Mouse (Mus musculus) Muller cell, postnatal 12 days (primary cell): ENCODE results near the gene Il9r.
"Not testable (repeated sequence)": the region's sequence is repeated elsewhere in the genome, so short reads cannot be mapped to it uniquely, and the experiment has no call there.

Experiments
- DNase-seq: peaks from one replicate; pipeline ENCODE4 v3.0.0-alpha.2; 2015; ENCODE audit errors: inconsistent ontology term

Il9r gene

GRCm38 (mm10) chr11:32226124-32226871 lies 26.2 kb upstream of the Il9r start, which contains the start of gene Mpg:
Gene Mpg, plus strand, starts transcription at chr11:32226505.
- peak; percentile 91 for DNase-seq

- no peak for DNase-seq
These were observed 25.4 kb upstream of the Il9r start for GRCm38 (mm10) chr11:32225222-32226104.

DNA sequence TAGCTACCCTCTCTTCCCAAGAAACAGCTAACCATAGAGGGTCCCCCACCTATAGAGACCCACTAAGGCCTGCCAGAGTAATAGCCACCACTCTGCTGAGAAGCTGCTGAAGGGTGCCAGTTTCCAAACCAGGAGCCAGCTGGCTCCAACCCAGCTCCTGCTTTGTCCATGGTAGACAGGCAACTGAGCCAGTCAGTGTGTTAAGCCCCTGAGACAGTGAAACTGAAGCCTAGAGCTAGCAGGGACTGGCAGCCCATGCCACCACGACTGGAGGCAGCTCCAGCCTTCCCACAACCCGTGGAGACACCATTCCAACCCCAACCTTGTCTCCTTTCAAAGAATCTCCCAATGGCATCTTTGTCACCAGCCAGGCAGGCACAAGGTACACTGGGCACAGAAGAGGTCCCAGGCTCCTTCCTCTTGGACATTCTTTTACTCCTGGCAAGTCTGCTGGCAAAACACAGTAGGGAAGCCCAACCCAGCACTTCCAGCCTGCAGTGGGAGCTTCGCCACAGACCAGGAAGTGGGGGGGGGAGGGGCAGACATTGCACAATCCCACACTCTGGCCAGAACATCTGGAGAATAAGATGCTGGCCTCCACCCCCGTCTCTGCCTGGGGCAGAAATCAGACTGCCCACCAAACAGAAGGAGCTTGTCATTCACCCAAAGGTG lies 24.5 kb upstream of the Il9r start:
- DNase-seq, result peak; percentile 73

- DNase-seq, result no peak
These were observed 23.4 kb upstream of the Il9r start for GRCm38 (mm10) chr11:32223297-32223967.

DNA sequence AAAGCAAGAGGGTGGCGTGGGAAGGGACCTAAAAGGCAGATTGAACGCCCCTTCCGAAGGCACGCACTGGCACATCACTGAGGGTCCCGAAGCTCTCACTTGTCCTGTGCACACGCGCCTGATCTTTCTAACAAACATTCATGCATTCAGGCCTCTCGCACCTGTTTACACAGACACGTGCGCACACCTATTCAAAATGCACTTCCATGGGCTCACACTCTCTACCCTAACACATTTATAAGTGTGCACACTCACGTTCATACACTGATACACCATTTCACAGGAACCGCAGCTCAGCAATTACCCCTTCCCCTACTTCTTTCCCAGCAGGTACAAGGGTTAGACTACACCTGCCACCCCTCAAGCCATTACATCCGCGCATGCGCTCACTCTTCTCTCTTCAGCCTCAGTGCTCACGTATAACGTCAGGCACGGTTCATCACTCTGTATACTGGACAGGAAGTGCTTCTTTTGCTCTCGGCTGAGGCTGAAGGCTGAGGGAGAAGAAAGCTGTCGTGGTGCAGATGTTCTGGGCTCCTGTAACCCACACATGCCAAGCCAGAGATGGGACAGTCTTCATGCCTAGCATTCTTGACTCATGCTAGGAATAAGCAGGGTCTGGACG lies 22.6 kb upstream of the Il9r start:
- peak; percentile 46 for DNase-seq

- peak; percentile 88 for DNase-seq
These were observed 21.9 kb upstream of the Il9r start, which contains the start of gene Rhbdf1 for GRCm38 (mm10) chr11:32221951-32222409. Gene Rhbdf1, minus strand, starts transcription at chr11:32222300.

GRCm38 (mm10) chr11:32221225-32221950 lies 21.3 kb upstream of the Il9r start:
- DNase-seq, result peak; percentile 83

- DNase-seq, result no peak
These were observed 20.6 kb upstream of the Il9r start for GRCm38 (mm10) chr11:32220607-32221224.

DNA sequence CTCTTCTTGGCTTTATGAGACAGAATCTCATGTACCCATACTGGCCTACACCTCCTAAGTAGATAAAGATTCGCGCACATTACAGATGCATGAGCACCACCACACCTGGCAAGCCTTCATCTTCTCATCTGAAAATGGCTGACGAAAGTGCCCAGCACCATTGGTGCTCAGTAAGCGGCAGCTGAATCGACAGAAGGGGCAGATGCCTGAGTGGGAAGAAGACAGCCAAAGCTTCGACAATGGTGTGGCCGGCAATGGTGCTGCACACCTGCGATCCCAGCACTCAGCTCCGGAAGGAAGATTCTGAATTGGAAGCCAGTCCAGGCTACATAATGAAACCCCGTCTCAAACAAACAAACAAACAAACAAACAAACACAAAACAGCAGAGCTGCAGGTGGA lies 19.2 kb upstream of the Il9r start:
- no peak for DNase-seq

- peak; percentile 87 for DNase-seq
These were observed 18.5 kb upstream of the Il9r start for GRCm38 (mm10) chr11:32218501-32219050.

GRCm38 (mm10) chr11:32216851-32217250 lies 16.8 kb upstream of the Il9r start:
- peak; percentile 60 for DNase-seq

DNA sequence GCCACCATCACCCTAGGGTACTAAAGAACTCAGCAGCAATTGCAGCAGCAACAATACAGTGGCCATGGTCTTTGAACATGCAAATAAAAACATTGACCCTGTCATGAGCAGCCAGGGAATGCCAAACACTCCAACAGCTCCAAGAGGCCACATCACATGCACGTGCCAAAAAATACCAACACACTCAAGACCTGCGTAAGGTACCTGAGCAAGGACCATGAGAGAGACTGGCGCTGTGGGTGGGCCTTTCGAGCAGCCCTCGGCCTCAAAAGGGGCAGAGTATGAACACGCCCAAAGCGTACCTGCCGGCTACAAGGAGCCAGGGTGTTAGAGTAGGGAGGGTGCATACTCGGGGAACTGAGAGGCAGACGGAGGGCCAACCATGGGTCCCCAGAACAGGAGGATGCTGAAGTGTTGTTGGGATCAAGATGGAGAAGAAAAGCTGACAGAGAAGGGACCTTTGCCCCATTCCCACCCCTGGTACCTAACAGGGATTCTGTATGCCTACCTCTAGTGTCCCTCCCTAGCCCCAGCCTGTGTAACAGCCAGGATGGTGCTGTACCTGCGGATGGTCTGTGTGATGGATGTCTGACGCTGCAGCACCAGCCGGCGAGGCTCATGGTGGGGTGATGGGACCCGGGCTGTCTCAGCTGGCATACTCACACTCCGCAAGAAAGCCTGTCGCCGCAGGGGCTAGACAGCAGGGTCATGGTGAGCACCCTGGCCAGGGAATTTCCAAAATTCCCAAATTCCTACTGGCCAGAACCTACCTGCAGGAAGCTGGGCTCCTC lies 15.5 kb upstream of the Il9r start:
- DNase-seq, result no peak

DNA sequence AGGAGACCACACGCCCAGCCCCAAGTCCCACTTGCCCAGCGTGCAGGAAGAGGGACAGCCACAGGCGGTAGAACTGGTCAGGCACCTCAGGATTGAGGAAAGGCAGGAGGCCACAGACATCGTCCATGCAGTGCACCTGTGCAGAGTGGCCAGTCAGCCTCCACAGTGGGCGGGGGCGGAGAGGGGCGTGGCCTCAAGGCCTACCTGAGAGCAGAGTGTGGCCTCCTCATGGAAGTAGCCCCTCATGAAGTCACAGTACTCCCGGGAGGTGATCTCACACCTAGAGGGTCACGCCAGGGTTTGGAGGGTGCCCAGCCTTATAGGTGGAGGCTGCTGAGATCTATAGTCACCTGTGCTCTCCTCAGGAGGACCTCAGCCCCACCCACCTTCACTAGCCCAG lies 10.5 kb upstream of the Il9r start:
- no peak for DNase-seq

DNA sequence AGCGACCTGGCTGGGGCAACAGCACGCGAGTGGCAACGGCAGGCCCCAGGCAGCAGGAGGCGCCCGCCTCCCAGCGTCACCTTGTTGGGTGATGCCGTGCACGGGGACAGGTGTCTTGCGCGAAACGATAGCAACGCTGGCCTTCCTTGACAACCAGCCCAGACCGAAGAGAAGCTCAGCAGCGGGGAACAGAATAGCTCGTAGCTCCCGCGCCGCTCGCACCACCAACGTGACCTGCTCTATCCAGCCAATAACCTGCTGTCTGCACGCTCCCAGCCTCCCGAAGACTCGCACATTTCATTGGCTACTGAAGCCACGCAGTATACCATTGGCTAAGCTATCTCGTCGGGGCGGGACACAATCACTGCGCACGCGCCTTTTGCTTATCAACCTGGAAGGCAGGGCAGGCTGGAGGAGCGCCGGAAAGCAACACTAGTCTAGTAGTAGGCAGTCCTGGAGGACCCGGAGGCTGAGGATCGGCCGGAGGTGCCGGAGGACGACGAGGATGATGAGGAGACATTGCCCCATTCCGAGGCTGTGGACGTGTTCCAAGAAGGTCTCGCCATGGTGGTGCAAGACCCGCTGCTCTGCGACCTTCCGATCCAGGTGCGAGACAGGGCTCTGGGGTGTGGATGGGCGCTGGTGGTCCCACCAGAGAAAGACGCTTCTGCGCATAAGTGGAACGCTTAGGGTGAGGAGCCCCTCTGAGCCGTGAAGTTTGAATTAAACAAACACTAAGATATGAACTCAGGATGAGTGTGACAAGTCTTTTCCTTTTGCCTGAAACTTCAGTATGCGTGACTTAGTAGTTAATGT lies 5.2 kb upstream of the Il9r start, which contains the start of gene Snrnp25:
Snrnp25 (plus strand) TSS at position 358 of the 816 bp plus-strand sequence.
- DNase-seq, result peak; percentile 95

DNA sequence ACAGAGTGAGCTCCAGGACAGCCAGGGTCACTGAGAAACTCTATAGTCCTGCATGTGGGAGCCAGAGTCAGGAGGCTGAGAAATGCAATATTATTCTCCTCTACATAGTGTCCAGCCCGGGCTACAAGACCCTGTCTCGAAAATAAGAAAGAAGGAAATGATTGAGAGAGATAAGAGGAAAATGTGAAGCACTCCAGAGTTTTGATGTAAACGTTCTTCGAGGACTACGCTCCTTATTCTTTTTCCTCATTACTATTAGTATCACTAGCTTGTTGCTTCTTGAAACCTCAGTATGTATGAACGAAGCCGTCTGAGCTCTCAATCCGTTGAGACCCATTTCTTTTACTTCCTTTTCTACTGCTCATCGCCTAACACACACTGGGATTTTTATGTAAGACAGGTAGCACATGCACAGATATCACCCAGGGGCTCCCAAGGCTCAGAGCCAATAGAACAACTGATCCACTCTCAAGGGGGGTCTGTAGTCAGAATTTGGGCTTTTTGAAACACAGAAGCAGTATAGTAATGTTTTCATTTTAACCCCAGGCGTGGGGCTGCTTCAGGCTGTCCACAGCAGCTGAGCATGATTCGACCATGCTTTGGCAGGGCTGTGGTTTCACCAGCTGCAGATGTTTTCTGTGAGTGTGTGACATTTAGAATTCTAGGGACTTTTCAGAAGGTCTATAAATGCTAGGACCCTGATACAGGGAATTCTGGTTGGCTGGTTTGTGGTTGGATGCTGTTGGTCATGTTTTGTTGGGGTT lies 2.0 kb upstream of the Il9r start:
- no peak for DNase-seq

DNA sequence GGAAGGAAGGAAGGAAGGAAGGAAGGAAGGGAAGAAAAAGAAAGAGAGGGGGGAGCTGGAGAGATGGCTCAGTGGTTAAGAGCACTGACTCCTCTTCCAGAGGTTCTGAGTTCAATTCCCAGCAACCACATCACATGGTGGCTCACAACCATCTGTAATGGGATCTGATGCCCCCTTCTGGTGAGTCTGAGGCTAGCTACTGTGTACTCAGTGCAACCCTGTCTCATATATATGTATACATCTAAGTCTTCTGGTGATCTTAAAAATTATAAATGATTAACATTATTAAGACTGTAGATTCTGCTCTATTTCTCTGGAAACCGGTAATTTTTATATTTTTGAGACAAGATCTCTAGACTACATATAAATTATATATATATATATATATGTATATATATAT lies 913 bp upstream of the Il9r start:
- DNase-seq, result not testable (repeated sequence)

DNA sequence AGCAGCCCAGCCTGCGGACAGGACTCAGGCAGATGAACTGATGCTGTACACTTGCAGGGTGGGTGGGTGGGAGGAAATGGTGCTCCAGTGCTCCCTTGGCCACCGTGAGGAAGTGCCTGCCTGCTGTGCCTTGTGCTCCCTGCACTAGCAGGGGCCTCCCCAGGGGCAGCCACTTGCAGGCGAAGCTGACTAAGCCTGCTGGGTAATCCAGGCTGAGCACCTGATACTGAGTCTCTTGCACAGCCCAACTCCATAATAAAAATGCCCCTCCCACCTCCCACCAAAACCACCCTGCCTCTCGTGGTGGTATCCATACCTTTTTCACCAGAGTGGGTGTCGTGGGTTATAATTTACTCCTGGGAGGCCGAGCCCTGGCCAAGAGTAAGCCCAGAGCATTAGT lies 849 bp downstream of the Il9r start:
- DNase-seq, result no peak
